Mouse (Mus musculus) myocyte (in vitro differentiated cells): ENCODE results near the gene Nefh.

Source experiments
- CEBPB ChIP-seq: IDR thresholded peaks from 2 replicates; pipeline ENCODE4 v1.6.1; 2011; ENCODE audit warnings: mild to moderate bottlenecking, moderate library complexity; ENCODE audit not compliant: poor library complexity, insufficient read depth, severe bottlenecking
- E2F4 ChIP-seq: IDR thresholded peaks from one replicate; pipeline ENCODE4 v1.6.1; 2011; ENCODE audit warnings: mild to moderate bottlenecking, control low read depth, moderate library complexity; ENCODE audit not compliant: insufficient read depth
- MAX ChIP-seq: IDR thresholded peaks from one replicate; pipeline ENCODE4 v1.6.1; 2011; ENCODE audit warnings: low read depth, mild to moderate bottlenecking, control low read depth
- MYOD1 ChIP-seq, 3 experiments: IDR thresholded peaks; one replicate each; pipeline ENCODE4 v1.6.1; 2011; ENCODE audit warnings: control low read depth in 2 of 3, low read depth in 2 of 3, mild to moderate bottlenecking in 2 of 3, moderate library complexity in 1 of 3; ENCODE audit not compliant: insufficient read length in 2 of 3, control insufficient read depth in 1 of 3
- POLR2A ChIP-seq: IDR thresholded peaks from one replicate; pipeline ENCODE4 v1.6.1; 2011; ENCODE audit warnings: low read depth, mild to moderate bottlenecking, control low read depth, moderate library complexity; ENCODE audit not compliant: insufficient read length
- POLR2AphosphoS2 ChIP-seq: IDR thresholded peaks from one replicate; pipeline ENCODE4 v1.6.1; 2011; ENCODE audit warnings: low read depth, control low read depth; ENCODE audit not compliant: insufficient read length
- SRF ChIP-seq: IDR thresholded peaks from one replicate; pipeline ENCODE4 v1.6.1; 2011; ENCODE audit warnings: low read depth; ENCODE audit not compliant: control insufficient read depth, insufficient read length
- TCF12 ChIP-seq: IDR thresholded peaks from one replicate; pipeline ENCODE4 v1.6.1; 2011; ENCODE audit warnings: mild to moderate bottlenecking, control low read depth; ENCODE audit not compliant: poor library complexity, insufficient read depth, severe bottlenecking
- USF1 ChIP-seq: IDR thresholded peaks from one replicate; pipeline ENCODE4 v1.6.1; 2011; ENCODE audit warnings: low read depth, mild to moderate bottlenecking, control low read depth, moderate library complexity

GRCm38 (mm10) chr11:4989187-4989586 is 41.3 kb upstream of the Nefh start:
- TF ChIP-seq E2F4 = no peak
- TF ChIP-seq POLR2AphosphoS2 = no peak
- no peak for TF ChIP-seq POLR2A
- no peak for TF ChIP-seq USF1
- TF ChIP-seq TCF12 = no peak
- TF ChIP-seq MAX = no peak
- TF ChIP-seq CEBPB = no peak
- no peak for TF ChIP-seq MYOD1 (IDR thresholded peaks at IDR 0.05; ENCODE audit: control insufficient read depth in 1 of 3, insufficient read length in 2 of 3, low read depth in 2 of 3)
- TF ChIP-seq SRF = no peak
